Mouse (Mus musculus): Measurements from ENCODE around the gene Zc3h7b.
A peak's percentile ranks its signal among the peaks of the same experiment; 100 is the strongest.
"Not testable (repeated sequence)": the region's sequence is repeated elsewhere in the genome, so short reads cannot be mapped to it uniquely, and the experiment has no call there.

Gene Zc3h7b

GRCm38 (mm10) chr15:81739924-81740323, 4.9 kb upstream of the Zc3h7b start:
- DNase-seq, result no peak

- not testable (repeated sequence) for DNase-seq
Measured at GRCm38 (mm10) chr15:81742368-81742767, 2.5 kb upstream of the Zc3h7b start.

GRCm38 (mm10) chr15:81745601-81746114, 801 bp downstream of the Zc3h7b start:
- peak; percentile 59 to 63 for DNase-seq

- no peak for DNase-seq
Measured at GRCm38 (mm10) chr15:81749742-81750141, 4.9 kb downstream of the Zc3h7b start.

GRCm38 (mm10) chr15:81753669-81754068, 8.8 kb downstream of the Zc3h7b start:
- DNase-seq, result no peak

GRCm38 (mm10) chr15:81758701-81759100, 13.8 kb downstream of the Zc3h7b start:
- DNase-seq, result no peak

- DNase-seq, result no peak
Measured at GRCm38 (mm10) chr15:81759542-81759941, 14.7 kb downstream of the Zc3h7b start.

GRCm38 (mm10) chr15:81760361-81761079, 15.7 kb downstream of the Zc3h7b start:
- DNase-seq, result no peak

- no peak for DNase-seq
Measured at GRCm38 (mm10) chr15:81761381-81761780, 16.5 kb downstream of the Zc3h7b start.

GRCm38 (mm10) chr15:81761959-81762358, 17.1 kb downstream of the Zc3h7b start:
- no peak for DNase-seq

- no peak for DNase-seq
Measured at GRCm38 (mm10) chr15:81764573-81764972, 19.7 kb downstream of the Zc3h7b start.

- no peak for DNase-seq
Measured at GRCm38 (mm10) chr15:81765651-81766050, 20.8 kb downstream of the Zc3h7b start.

GRCm38 (mm10) chr15:81766439-81766838, 21.6 kb downstream of the Zc3h7b start:
- DNase-seq, result no peak

- no peak for DNase-seq
Measured at GRCm38 (mm10) chr15:81769037-81769436, 24.2 kb downstream of the Zc3h7b start.

GRCm38 (mm10) chr15:81772431-81773120, 27.7 kb downstream of the Zc3h7b start:
- no peak for DNase-seq

GRCm38 (mm10) chr15:81774505-81775171, 29.8 kb downstream of the Zc3h7b start:
- DNase-seq, result no peak

GRCm38 (mm10) chr15:81776631-81777422, 32.0 kb downstream of the Zc3h7b start:
- no peak for DNase-seq

- DNase-seq, result no peak
Measured at GRCm38 (mm10) chr15:81781816-81782215, 37.0 kb downstream of the Zc3h7b start.

GRCm38 (mm10) chr15:81784762-81785161, 39.9 kb downstream of the Zc3h7b start:
- DNase-seq, result no peak

GRCm38 (mm10) chr15:81785701-81786100, 40.8 kb downstream of the Zc3h7b start:
- no peak for DNase-seq

- DNase-seq, result no peak
Measured at GRCm38 (mm10) chr15:81787525-81787924, 42.7 kb downstream of the Zc3h7b start.

- DNase-seq, result no peak
Measured at GRCm38 (mm10) chr15:81792444-81792843, 47.6 kb downstream of the Zc3h7b start.

- no peak for DNase-seq
Measured at GRCm38 (mm10) chr15:81796228-81796627, 51.4 kb downstream of the Zc3h7b start.
